25 mouse cellular contexts compared by ENCODE assay signal in genomic region chr15:10962601-10963000, GRCm38 (mm10). TPM values are rescaled to one million over a fixed set of nuclear protein-coding genes. Genes with fewer than 3 reads are reported as not detected.
A peak's percentile ranks its signal among the peaks of the same experiment; 100 is the strongest.
DNase-seq lines count a peak whose midpoint lies in the region; ATAC-seq and TF ChIP-seq lines count a peak whose summit lies in the region.
"Had no signal": no experiment of that assay in that cellular context is flagged by ENCODE, and none has a peak within 500 bp of the region (broad histone marks: within the 10 kb centered on the region; RNA-seq: fewer than 3 reads in every experiment).

No protein-coding gene starts in this region.

- peak; percentile 49 for DNase-seq in kidney, adult 2 months
- peak; percentile 67 for DNase-seq in kidney, adult 9 months
- DNase-seq in kidney, adult 8-10 months = no peak
- DNase-seq in liver, adult 2 months (ENCODE audit: extremely low read depth, low read depth, low spot score) = peak; percentile 61
- no peak for DNase-seq in liver
- DNase-seq: adrenal gland, adult 2 months; adrenal gland, adult 8-10 months; adrenal gland, postnatal 10 days; adrenal gland, postnatal 14 days; adrenal gland, postnatal 25 days; adrenal gland, postnatal 36 days; B cell, adult 2 months; cerebellum, adult 11 months; cerebellum, adult 11-12 months; cerebellum, adult 18-20 months had no signal

- TF ChIP-seq POLR2A in kidney, adult 2 months (IDR thresholded peaks at IDR 0.05; ENCODE audit: low read depth, low read length) = no peak
- TF ChIP-seq POLR2A in liver, adult 2 months (IDR thresholded peaks at IDR 0.05; ENCODE audit: extremely low read depth, insufficient read depth, low read length) = no peak

- H3K36me3 ChIP-seq in kidney, adult 2 months (ENCODE audit: control insufficient read depth, insufficient read depth, low read length) = 0 out of 2 replicates have a peak, but pooled peaks cover 1% of the 10 kb centered on the region
- no peaks in the 10 kb centered on the region for H3K36me3 ChIP-seq in kidney, embryonic 14.5 days (ENCODE audit: control insufficient read depth, insufficient read depth, low read length)
- H3K36me3 ChIP-seq in liver, adult 2 months (ENCODE audit: control insufficient read depth, insufficient read depth, low read length) = no peaks in the 10 kb centered on the region
- H3K36me3 ChIP-seq: G1E had no signal

- no peak overlapping the region for H3K4me3 ChIP-seq in kidney, adult 2 months (ENCODE audit: insufficient read depth, low read depth, low read length)
- H3K4me3 ChIP-seq in kidney, embryonic 14.5 days (ENCODE audit: low read length) = no peak overlapping the region
- H3K4me3 ChIP-seq in liver, adult 2 months (ENCODE audit: insufficient read depth, low read depth, low read length) = no peak overlapping the region

- no peak for ATAC-seq in kidney, embryonic 14.5 days (ENCODE audit: low FRiP score, low TSS enrichment)
- ATAC-seq: activated CD4-positive, CD25-positive, alpha-beta regulatory T cell, adult 4 months; CD4-positive, CD25-positive, alpha-beta regulatory T cell, adult 4 months; Patski had no signal

- peaks cover 15% of the 10 kb centered on the region; the same call in 1 of the 2 replicates for H3K4me1 ChIP-seq in kidney, adult 2 months (ENCODE audit: control insufficient read depth, insufficient read depth, low read length)
- H3K4me1 ChIP-seq in kidney, embryonic 14.5 days (ENCODE audit: control insufficient read depth, insufficient read depth, low read length) = no peaks in the 10 kb centered on the region
- H3K4me1 ChIP-seq in liver, adult 2 months (ENCODE audit: control insufficient read depth, insufficient read depth, low read length) = peaks cover 16% of the 10 kb centered on the region

- H3K9ac ChIP-seq in kidney, embryonic 14.5 days (ENCODE audit: low read depth, low read length) = no peak overlapping the region
- H3K9ac ChIP-seq in liver, adult 2 months (ENCODE audit: low read depth, low read length) = no peak overlapping the region

- H3K27ac ChIP-seq in kidney, adult 2 months (ENCODE audit: insufficient read depth, low read depth, low read length) = no peak overlapping the region; the same call in 1 of the 2 replicates
- no peak overlapping the region for H3K27ac ChIP-seq in kidney, embryonic 14.5 days (ENCODE audit: low read depth, low read length)
- H3K27ac ChIP-seq in liver, adult 2 months (replicated peaks; ENCODE audit: insufficient read depth, low read depth, low read length) = no peak overlapping the region

- TF ChIP-seq CTCF in kidney, adult 2 months (conservative IDR thresholded peaks at IDR 0.05; ENCODE audit: insufficient read depth, insufficient read length, low read depth, low read length) = no peak
- no peak for TF ChIP-seq CTCF in liver, adult 2 months (IDR thresholded peaks at IDR 0.05; ENCODE audit: low read depth, low read length)

- H3K79me2 ChIP-seq in liver, adult 2 months (ENCODE audit: control insufficient read depth, insufficient read depth, low read length) = no peaks in the 10 kb centered on the region

- no peaks in the 10 kb centered on the region for H3K27me3 ChIP-seq in kidney, adult 2 months (replicated peaks; ENCODE audit: control insufficient read depth, insufficient read depth, low read length)
- H3K27me3 ChIP-seq in kidney, embryonic 14.5 days (ENCODE audit: control insufficient read depth, insufficient read depth, low read length) = no peaks in the 10 kb centered on the region
- no peaks in the 10 kb centered on the region for H3K27me3 ChIP-seq in liver, adult 2 months (ENCODE audit: control insufficient read depth, insufficient read depth, low read length)
- H3K27me3 ChIP-seq: CH12.LX had no signal

- H3K4me2 ChIP-seq in kidney, embryonic 14.5 days (replicated peaks; ENCODE audit: low read depth, low read length) = no peak overlapping the region

- 63% methylated on average over 2 of the region's 2 CpGs for WGBS in kidney, adult 2 months
- WGBS in kidney, embryonic 14.5 days = 92% methylated on average over 2 of the region's 2 CpGs
- 21% methylated on average over 2 of the region's 2 CpGs for WGBS in liver, adult 2 months

- H3K9me3 ChIP-seq in kidney, embryonic 14.5 days (ENCODE audit: control insufficient read depth, low read length) = no peaks in the 10 kb centered on the region
- H3K9me3 ChIP-seq: G1E had no signal

RNA-seq across cellular contexts. Expression of gene C1qtnf3, which starts 10.5 kb away (rescaled TPM):
- polyA plus RNA-seq in kidney, adult 2 months (2012; rRNA removed) = 22.3 and 22.4 TPM in 2 replicates
- 6.0 and 8.1 TPM in 2 replicates for polyA plus RNA-seq in kidney, embryonic 14.5 days (2014; fragmentation: Nextera tagmentation; extraction: Ambion mirVana)
- total RNA-seq in liver, adult 2 months (2014; rRNA removed) = 0.13 TPM in 1 of 2 replicates, not detected in the other
- polyA plus RNA-seq in liver, adult 2 months (2012; rRNA removed) = 0.05 TPM in 2 replicates
- total RNA-seq: CH12.LX, G1E, MEL had no signal
- polyA plus RNA-seq: activated CD4-positive, CD25-positive, alpha-beta regulatory T cell, adult 4 months; CD4-positive, CD25-positive, alpha-beta regulatory T cell, adult 4 months; G1E had no signal

RNA-seq across cellular contexts. Expression of gene Amacr, which starts 19.0 kb away (rescaled TPM):
- 66.9 and 71.9 TPM in 2 replicates for polyA plus RNA-seq in kidney, adult 2 months (2012; rRNA removed)
- polyA plus RNA-seq in kidney, embryonic 14.5 days (2014; fragmentation: Nextera tagmentation; extraction: Ambion mirVana) = 22.1 and 26.0 TPM in 2 replicates
- total RNA-seq in liver, adult 2 months (2014; rRNA removed) = 103 and 119 TPM in 2 replicates
- polyA plus RNA-seq in liver, adult 2 months (2012; rRNA removed) = 66.4 and 73.2 TPM in 2 replicates
- total RNA-seq: MEL had no signal

RNA-seq across cellular contexts. Expression of gene Slc45a2, which starts 37.9 kb away (rescaled TPM):
- 0.14 and 0.16 TPM in 2 replicates for polyA plus RNA-seq in kidney, adult 2 months (2012; rRNA removed)
- polyA plus RNA-seq in kidney, embryonic 14.5 days (2014; fragmentation: Nextera tagmentation; extraction: Ambion mirVana) = not detected in 2 replicates
- under 0.01 TPM in 1 of 2 replicates, not detected in the other for total RNA-seq in liver, adult 2 months (2014; rRNA removed)
- polyA plus RNA-seq in liver, adult 2 months (2012; rRNA removed) = 0.02 and 0.04 TPM in 2 replicates
- total RNA-seq: adrenal gland, adult 18-20 months; adrenal gland, adult 2 months; adrenal gland, adult 8-10 months; adrenal gland, postnatal 10 days; adrenal gland, postnatal 14 days; adrenal gland, postnatal 25 days; adrenal gland, postnatal 36 days; adrenal gland, postnatal 4 days; CH12.LX; MEL had no signal
- polyA plus RNA-seq: activated CD4-positive, CD25-positive, alpha-beta regulatory T cell, adult 4 months; C2C12; CD4-positive, CD25-positive, alpha-beta regulatory T cell, adult 4 months; G1E; Patski had no signal

Comparison
In these comparisons a context has a peak if more than half of its experiments do, and no peak if none do; other contexts are left out.
1. DNase-seq: peak in kidney, adult 2 months (single experiment), kidney, adult 9 months (single experiment) and liver, adult 2 months (single experiment); none in kidney, adult 8-10 months (0 of 2) and liver (single experiment).